Comparison of ENCODE assay signal across 23 mouse cellular contexts in the genomic region with DNA sequence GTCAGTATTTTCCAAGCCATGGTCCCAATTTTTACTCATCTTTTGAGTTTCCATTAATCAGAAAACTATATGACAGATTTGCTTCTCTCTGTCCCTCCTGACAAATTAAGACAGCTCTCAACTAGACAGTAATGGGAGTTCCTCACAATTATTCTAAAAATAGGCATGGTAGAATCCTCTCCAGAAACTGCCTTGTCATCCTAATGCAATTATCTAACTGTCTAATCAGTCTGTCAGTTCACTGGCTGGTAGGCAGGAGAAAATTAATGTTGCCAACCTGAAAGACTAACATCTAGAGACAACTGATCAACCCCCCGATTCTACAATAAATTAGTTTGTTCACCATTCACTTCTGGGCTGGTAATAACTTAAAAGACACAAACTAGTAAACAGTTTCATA.
DNase-seq lines count a peak whose midpoint lies in the region; ATAC-seq and TF ChIP-seq lines count a peak whose summit lies in the region.
"Had no signal": no experiment of that assay in that cellular context is flagged by ENCODE, and none has a peak within 500 bp of the region (broad histone marks: within the 10 kb centered on the region; RNA-seq: fewer than 3 reads in every experiment).

No protein-coding gene starts in this region.

- no peaks in the 10 kb centered on the region for H3K79me2 ChIP-seq in MEL (ENCODE audit: control insufficient read depth, insufficient read depth, low read length, poor library complexity)

- no peak for TF ChIP-seq POLR2A in MEL (IDR thresholded peaks at IDR 0.05; ENCODE audit: control insufficient read depth in 1 of 2, insufficient read depth in 1 of 2, low read depth in 1 of 2, low read length in 2 of 2, poor library complexity in 1 of 2)
- no peak for TF ChIP-seq POLR2A in brain, embryonic 14.5 days (IDR thresholded peaks at IDR 0.05; ENCODE audit: borderline replicate concordance, extremely low read depth, insufficient read depth, insufficient read length, poor library complexity, severe bottlenecking)

- 86% methylated on average over 1 of the region's 1 CpGs for WGBS in liver, embryonic 11.5 days
- 84% methylated on average over 1 of the region's 1 CpGs for WGBS in liver, postnatal 0 days (ENCODE audit: insufficient replicate concordance)
- 64% methylated on average over 1 of the region's 1 CpGs for WGBS in liver, embryonic 15.5 days (ENCODE audit: insufficient replicate concordance)
- WGBS in neural tube, embryonic 15.5 days = 89% methylated on average over 1 of the region's 1 CpGs

- no peaks in the 10 kb centered on the region for H3K27me3 ChIP-seq in liver, embryonic 11.5 days (replicated peaks; ENCODE audit: control insufficient read depth, insufficient read depth, low read length)
- no peaks in the 10 kb centered on the region for H3K27me3 ChIP-seq in liver, postnatal 0 days (ENCODE audit: insufficient read depth, low read length)
- H3K27me3 ChIP-seq in MEL (ENCODE audit: control insufficient read depth in 1 of 2, insufficient read depth in 2 of 2, low read length in 2 of 2) = no peaks in the 10 kb centered on the region
- H3K27me3 ChIP-seq in liver, embryonic 15.5 days = no peaks in the 10 kb centered on the region
- H3K27me3 ChIP-seq in neural tube, embryonic 15.5 days (replicated peaks) = no peaks in the 10 kb centered on the region
- H3K27me3 ChIP-seq: CH12.LX; embryonic facial prominence, embryonic 13.5 days; forebrain, embryonic 13.5 days; hindbrain, embryonic 12.5 days; intestine, embryonic 15.5 days; Patski had no signal

- no peak overlapping the region for H3K27ac ChIP-seq in liver, embryonic 11.5 days (ENCODE audit: low read depth, low read length)
- no peak overlapping the region for H3K27ac ChIP-seq in liver, postnatal 0 days (ENCODE audit: low read depth)
- peak overlapping the region; percentile 63; the same call in 1 of the 2 replicates for H3K27ac ChIP-seq in MEL (ENCODE audit: control insufficient read depth, low read depth, low read length)
- no peak overlapping the region for H3K27ac ChIP-seq in liver, embryonic 15.5 days (replicated peaks)
- H3K27ac ChIP-seq in neural tube, embryonic 15.5 days (replicated peaks) = no peak overlapping the region
- H3K27ac ChIP-seq: embryonic facial prominence, embryonic 13.5 days; forebrain, embryonic 13.5 days; heart, embryonic 10.5 days; hindbrain, embryonic 12.5 days; intestine, embryonic 15.5 days had no signal

- H3K4me1 ChIP-seq in liver, embryonic 11.5 days (replicated peaks; ENCODE audit: control insufficient read depth, insufficient read depth, low read length) = no peaks in the 10 kb centered on the region
- H3K4me1 ChIP-seq in liver, postnatal 0 days (ENCODE audit: insufficient read depth) = no peaks in the 10 kb centered on the region
- H3K4me1 ChIP-seq in MEL (ENCODE audit: control insufficient read depth in 1 of 2, insufficient read depth in 2 of 2, low read length in 2 of 2) = peaks cover 0 to 22% of the 10 kb centered on the region in 2 experiments; a peak in 2 of 4 replicates
- H3K4me1 ChIP-seq in liver, embryonic 15.5 days (replicated peaks) = no peaks in the 10 kb centered on the region
- no peaks in the 10 kb centered on the region for H3K4me1 ChIP-seq in neural tube, embryonic 15.5 days
- H3K4me1 ChIP-seq: embryonic facial prominence, embryonic 13.5 days; forebrain, embryonic 13.5 days; heart, embryonic 10.5 days; hindbrain, embryonic 12.5 days; intestine, embryonic 15.5 days had no signal

- H3K4me2 ChIP-seq in liver, embryonic 11.5 days = no peak overlapping the region
- H3K4me2 ChIP-seq in liver, postnatal 0 days (ENCODE audit: low read depth, low read length) = no peak overlapping the region
- no peak overlapping the region for H3K4me2 ChIP-seq in liver, embryonic 15.5 days
- H3K4me2 ChIP-seq in neural tube, embryonic 15.5 days = no peak overlapping the region
- H3K4me2 ChIP-seq: embryonic facial prominence, embryonic 13.5 days; forebrain, embryonic 13.5 days; hindbrain, embryonic 12.5 days; intestine, embryonic 15.5 days had no signal

- H3K9ac ChIP-seq in liver, embryonic 11.5 days (ENCODE audit: low read depth, low read length) = no peak overlapping the region
- H3K9ac ChIP-seq in liver, postnatal 0 days (replicated peaks) = no peak overlapping the region
- H3K9ac ChIP-seq in MEL (ENCODE audit: control insufficient read depth, low read depth, low read length, poor library complexity, severe bottlenecking) = peak overlapping the region; percentile 28; the same call in 1 of the 2 replicates
- H3K9ac ChIP-seq in liver, embryonic 15.5 days = no peak overlapping the region
- no peak overlapping the region for H3K9ac ChIP-seq in neural tube, embryonic 15.5 days (replicated peaks)
- H3K9ac ChIP-seq: embryonic facial prominence, embryonic 13.5 days; forebrain, embryonic 13.5 days; hindbrain, embryonic 12.5 days; intestine, embryonic 15.5 days had no signal

- no peak overlapping the region for H3K4me3 ChIP-seq in liver, embryonic 11.5 days (ENCODE audit: low read depth, low read length)
- no peak overlapping the region for H3K4me3 ChIP-seq in liver, postnatal 0 days (ENCODE audit: low read depth, low read length)
- no peak overlapping the region for H3K4me3 ChIP-seq in MEL (ENCODE audit: control insufficient read depth in 1 of 2, insufficient read depth in 1 of 2, low read depth in 2 of 2, low read length in 2 of 2)
- H3K4me3 ChIP-seq in liver, embryonic 15.5 days (replicated peaks) = no peak overlapping the region
- H3K4me3 ChIP-seq in neural tube, embryonic 15.5 days (replicated peaks) = no peak overlapping the region
- H3K4me3 ChIP-seq: embryonic facial prominence, embryonic 13.5 days; forebrain, embryonic 13.5 days; heart, embryonic 10.5 days; hindbrain, embryonic 12.5 days; intestine, embryonic 15.5 days had no signal

- DNase-seq in liver, embryonic 11.5 days (ENCODE audit: low spot score) = no peak
- DNase-seq in liver, postnatal 0 days = no peak
- peak; percentile 74 for DNase-seq in MEL (ENCODE audit: low read depth, low spot score)
- peak; percentile 37 for DNase-seq in brain, embryonic 14.5 days (ENCODE audit: low read depth)
- DNase-seq in kidney, postnatal 4 days = no peak
- DNase-seq: adrenal gland, postnatal 14 days; cerebellum, adult 11-12 months; cerebellum, adult 9-10 months; cerebellum, postnatal 25 days; gastrocnemius, postnatal 36 days; heart, adult 11 months; heart, postnatal 10 days; heart, postnatal 4 days had no signal

- no peak for TF ChIP-seq EP300 in liver, postnatal 0 days (IDR thresholded peaks at IDR 0.05; ENCODE audit: low read depth)
- TF ChIP-seq EP300 in MEL (IDR thresholded peaks at IDR 0.05; ENCODE audit: low read depth in 1 of 2, low read length in 2 of 2) = peak; percentile 82 to 92

- TF ChIP-seq CTCF in liver, postnatal 0 days (IDR thresholded peaks at IDR 0.05; ENCODE audit: low read depth) = no peak
- no peak for TF ChIP-seq CTCF in MEL (IDR thresholded peaks at IDR 0.05 in 2 of 3, conservative IDR thresholded peaks at IDR 0.05 in 1 of 3; ENCODE audit: control insufficient read depth in 1 of 3, insufficient read depth in 1 of 3, low read depth in 2 of 3, low read length in 3 of 3, poor library complexity in 1 of 3, severe bottlenecking in 1 of 3)
- TF ChIP-seq CTCF in brain, embryonic 14.5 days (IDR thresholded peaks at IDR 0.05; ENCODE audit: borderline replicate concordance, extremely low read depth, insufficient read depth, insufficient read length) = no peak

- peak; percentile 66 for ATAC-seq in liver, embryonic 11.5 days (replicated peaks; ENCODE audit: low FRiP score)
- ATAC-seq in liver, postnatal 0 days = no peak
- peak; percentile 28; the same call in 1 of the 2 replicates for ATAC-seq in liver, embryonic 15.5 days (ENCODE audit: insufficient read depth)
- ATAC-seq in neural tube, embryonic 15.5 days (ENCODE audit: low FRiP score) = no peak
- ATAC-seq: activated CD4-positive, CD25-positive, alpha-beta regulatory T cell, adult 4 months; forebrain, embryonic 13.5 days; intestine, embryonic 15.5 days; Patski had no signal

- H3K36me3 ChIP-seq in liver, embryonic 11.5 days (ENCODE audit: control insufficient read depth, insufficient read depth, low read length) = no peaks in the 10 kb centered on the region
- H3K36me3 ChIP-seq in liver, postnatal 0 days (replicated peaks; ENCODE audit: insufficient read depth, low read length) = no peaks in the 10 kb centered on the region
- peaks cover 0 to 20% of the 10 kb centered on the region in 2 experiments; a peak in 2 of 4 replicates for H3K36me3 ChIP-seq in MEL (ENCODE audit: control insufficient read depth in 1 of 2, insufficient read depth in 2 of 2, low read length in 2 of 2)
- no peaks in the 10 kb centered on the region for H3K36me3 ChIP-seq in liver, embryonic 15.5 days (replicated peaks)
- no peaks in the 10 kb centered on the region for H3K36me3 ChIP-seq in neural tube, embryonic 15.5 days
- H3K36me3 ChIP-seq: embryonic facial prominence, embryonic 13.5 days; heart, embryonic 10.5 days; hindbrain, embryonic 12.5 days; intestine, embryonic 15.5 days had no signal

- TF ChIP-seq RAD21 in MEL (IDR thresholded peaks at IDR 0.05; ENCODE audit: low read depth, low read length) = no peak

- no peaks in the 10 kb centered on the region for H3K9me3 ChIP-seq in liver, embryonic 11.5 days (ENCODE audit: control insufficient read depth, low read length)
- H3K9me3 ChIP-seq in liver, postnatal 0 days (ENCODE audit: low read length) = no peaks in the 10 kb centered on the region
- no peaks in the 10 kb centered on the region for H3K9me3 ChIP-seq in MEL (replicated peaks; ENCODE audit: insufficient read depth, low read length)
- no peaks in the 10 kb centered on the region for H3K9me3 ChIP-seq in liver, embryonic 15.5 days (replicated peaks)
- H3K9me3 ChIP-seq in neural tube, embryonic 15.5 days (replicated peaks) = no peaks in the 10 kb centered on the region
- H3K9me3 ChIP-seq: embryonic facial prominence, embryonic 13.5 days; forebrain, embryonic 13.5 days; heart, embryonic 10.5 days; hindbrain, embryonic 12.5 days; intestine, embryonic 15.5 days had no signal

TF ChIP-seq in MEL, 35 proteins besides CTCF, POLR2A, EP300 and RAD21 (continues in another document):
- TF ChIP-seq ETS1 (IDR thresholded peaks at IDR 0.05; ENCODE audit: low read depth, low read length) (peak; percentile 91), USF2 (IDR thresholded peaks at IDR 0.05; ENCODE audit: borderline replicate concordance in 1 of 2, insufficient read depth in 1 of 2, low read depth in 1 of 2, low read length in 2 of 2) (no peak), MAX (IDR thresholded peaks at IDR 0.05; ENCODE audit: low read length) (no peak), ELF1 (IDR thresholded peaks at IDR 0.05; ENCODE audit: low read depth, low read length) (no peak), TCF12 (IDR thresholded peaks at IDR 0.05; ENCODE audit: low read depth, low read length) (peak; percentile 67; the same call in 1 of the 2 replicates), MXI1 (IDR thresholded peaks at IDR 0.05; ENCODE audit: low read depth, low read length) (no peak), USF1 (IDR thresholded peaks at IDR 0.05; ENCODE audit: low read depth, low read length) (no peak), NRF1 (IDR thresholded peaks at IDR 0.05; ENCODE audit: insufficient read depth, low read depth, low read length, poor library complexity, severe bottlenecking) (no peak), MYC (IDR thresholded peaks at IDR 0.05; ENCODE audit: low read depth, low read length) (no peak), MAZ (IDR thresholded peaks at IDR 0.05; ENCODE audit: low read depth, low read length) (no peak)

Comparison
In these comparisons a context has a peak if more than half of its experiments do, and no peak if none do; other contexts are left out.
1. ATAC-seq: peak in liver, embryonic 11.5 days (single experiment) and liver, embryonic 15.5 days (single experiment); none in liver, postnatal 0 days (single experiment) and neural tube, embryonic 15.5 days (single experiment).
2. DNase-seq: peak in MEL (single experiment) and brain, embryonic 14.5 days (single experiment); none in liver, embryonic 11.5 days (single experiment), liver, postnatal 0 days (single experiment) and kidney, postnatal 4 days (0 of 2).